Mouse (Mus musculus): ENCODE data around the gene Nat8f6. TPM values are rescaled to one million over a fixed set of nuclear protein-coding genes. Genes with fewer than 3 reads are reported as not detected.

Nat8f6 gene
- not detected for polyA plus RNA-seq (2014; fragmentation: Illumina TruSeq; extraction: RNeasy Lipid Tissue Mini Kit (QIAGEN cat#74804); ENCODE audit: low read depth, low replicate concordance)

DNA sequence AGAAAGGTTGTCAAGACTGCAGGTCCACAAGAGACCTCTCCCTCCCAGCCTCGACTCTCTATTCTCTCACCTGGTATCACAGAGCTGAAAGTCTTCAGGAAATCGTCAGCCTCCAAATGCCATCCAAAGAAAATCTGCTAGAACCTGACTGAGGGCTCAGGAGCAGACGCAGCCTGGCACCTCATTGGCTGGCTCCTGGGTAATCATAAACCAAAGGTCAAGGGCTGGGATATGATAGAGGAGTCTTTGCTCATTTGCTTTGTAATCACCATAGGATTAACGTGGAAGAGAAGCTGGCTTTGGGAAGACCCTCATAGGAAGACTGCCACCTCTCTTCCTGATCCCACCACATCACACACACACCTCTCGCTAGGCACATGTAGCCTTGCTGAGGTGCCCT, at the start of gene Nat8f6, which contains the start of gene Nat8f5:
TSS of gene Nat8f6 (minus strand) at position 118 of the 400 bp plus-strand sequence.
TSS of gene Nat8f5 (minus strand) at position 136 of the 400 bp plus-strand sequence.

DNA sequence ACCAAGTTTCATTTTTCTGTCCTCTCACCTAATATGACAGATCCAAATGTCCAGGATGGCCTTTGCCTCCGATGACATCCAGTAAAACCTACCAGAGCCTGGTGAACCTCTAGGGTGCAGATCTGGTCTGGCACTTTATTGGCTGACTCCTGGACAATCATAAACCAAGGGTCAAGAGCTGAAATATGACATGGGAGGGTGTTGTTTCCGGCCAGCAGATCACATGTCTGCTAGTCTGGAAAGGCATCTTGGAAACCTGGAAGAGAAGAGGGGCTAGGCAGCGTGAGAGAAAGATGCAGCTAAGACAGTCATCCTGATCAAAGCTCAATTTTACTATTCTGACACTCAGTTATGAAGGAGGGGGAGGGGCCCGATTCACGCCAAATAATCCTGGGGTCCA, 48.3 kb upstream of the Nat8f6 start, which contains the start of gene Nat8f2:
TSS of gene Nat8f2 (minus strand) at position 153 of the 400 bp plus-strand sequence.

DNA sequence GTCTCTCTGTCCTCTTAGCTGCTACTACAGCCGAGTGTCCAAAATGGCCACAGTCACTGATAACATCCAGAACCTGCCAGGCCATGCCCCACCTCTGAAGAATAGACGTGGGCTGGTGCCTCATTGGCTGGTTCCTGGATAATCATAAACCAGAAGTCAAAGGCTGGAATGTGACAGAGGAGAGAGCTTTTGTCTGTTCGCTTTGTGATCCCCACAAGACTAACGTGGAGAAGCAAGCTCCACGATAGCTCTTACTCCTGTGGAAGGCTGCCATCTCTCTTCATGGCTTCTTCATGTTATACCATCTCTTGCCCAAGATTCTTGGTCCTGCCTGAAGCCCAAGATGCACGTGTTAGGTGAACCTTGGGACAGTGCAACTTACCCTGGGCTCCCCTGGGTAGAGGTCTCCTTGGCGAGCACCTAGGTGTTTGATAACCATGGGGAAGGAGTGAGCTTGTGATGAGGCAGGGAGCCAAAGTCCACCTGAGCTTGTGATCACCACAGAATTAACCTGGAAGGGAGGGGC, 11.1 kb upstream of the Nat8f6 start, which contains the start of gene Nat8:
TSS of gene Nat8 (minus strand) at position 287 of the 526 bp plus-strand sequence.

DNA sequence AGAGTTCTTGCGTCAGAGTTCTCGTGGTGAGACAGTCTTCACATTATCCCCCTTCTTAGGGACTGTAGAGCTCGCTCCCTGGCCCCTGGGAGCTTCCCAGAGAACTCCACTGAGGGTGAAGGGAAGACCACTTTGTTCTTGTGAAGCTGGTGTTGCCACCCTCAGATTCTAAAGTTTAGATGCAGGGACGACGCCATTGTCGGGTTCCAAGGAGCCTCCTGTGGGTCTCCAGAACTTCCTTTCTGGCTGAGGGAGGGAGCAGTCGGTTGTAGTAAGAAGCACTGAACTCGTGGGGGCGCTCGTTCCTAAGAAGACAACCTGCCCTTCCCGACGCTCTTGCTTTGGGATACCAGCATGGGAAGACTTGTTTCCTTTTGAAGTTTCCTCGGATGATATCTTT, 55.2 kb downstream of the Nat8f6 start, which contains the start of gene Nat8f3:
TSS of gene Nat8f3 (minus strand) at position 223 of the 400 bp plus-strand sequence.

Other genes starting within 250 kb of the Nat8f6 start
- gene Alms1, start 233.4 kb downstream of the Nat8f6 start, polyA plus RNA-seq (2014; fragmentation: Illumina TruSeq; extraction: RNeasy Lipid Tissue Mini Kit (QIAGEN cat#74804); ENCODE audit: low read depth, low replicate concordance): 2.1 TPM
- not detected for gene Nat8f7, start 107.7 kb downstream of the Nat8f6 start, polyA plus RNA-seq (2014; fragmentation: Illumina TruSeq; extraction: RNeasy Lipid Tissue Mini Kit (QIAGEN cat#74804); ENCODE audit: low read depth, low replicate concordance)
- gene Nat8f3, start 55.2 kb downstream of the Nat8f6 start, polyA plus RNA-seq (2014; fragmentation: Illumina TruSeq; extraction: RNeasy Lipid Tissue Mini Kit (QIAGEN cat#74804); ENCODE audit: low read depth, low replicate concordance): 0.27 TPM
- gene Nat8f5, start within 50 bp of the Nat8f6 start, polyA plus RNA-seq (2014; fragmentation: Illumina TruSeq; extraction: RNeasy Lipid Tissue Mini Kit (QIAGEN cat#74804); ENCODE audit: low read depth, low replicate concordance): not detected
- gene Nat8, start 11.1 kb upstream of the Nat8f6 start, polyA plus RNA-seq (2014; fragmentation: Illumina TruSeq; extraction: RNeasy Lipid Tissue Mini Kit (QIAGEN cat#74804); ENCODE audit: low read depth, low replicate concordance): 0.57 TPM
- 0.24 TPM for gene Nat8f2, start 48.2 kb upstream of the Nat8f6 start, polyA plus RNA-seq (2014; fragmentation: Illumina TruSeq; extraction: RNeasy Lipid Tissue Mini Kit (QIAGEN cat#74804); ENCODE audit: low read depth, low replicate concordance)
- 5.7 TPM for gene Nat8f4, start 83.9 kb upstream of the Nat8f6 start, polyA plus RNA-seq (2014; fragmentation: Illumina TruSeq; extraction: RNeasy Lipid Tissue Mini Kit (QIAGEN cat#74804); ENCODE audit: low read depth, low replicate concordance)
- gene Tprkb, start 90.9 kb upstream of the Nat8f6 start, polyA plus RNA-seq (2014; fragmentation: Illumina TruSeq; extraction: RNeasy Lipid Tissue Mini Kit (QIAGEN cat#74804); ENCODE audit: low read depth, low replicate concordance): 21.5 TPM
- gene Nat8f1, start 94.7 kb upstream of the Nat8f6 start, polyA plus RNA-seq (2014; fragmentation: Illumina TruSeq; extraction: RNeasy Lipid Tissue Mini Kit (QIAGEN cat#74804); ENCODE audit: low read depth, low replicate concordance): 14.0 TPM
- 61.4 TPM for gene Dusp11, start 140.7 kb upstream of the Nat8f6 start, polyA plus RNA-seq (2014; fragmentation: Illumina TruSeq; extraction: RNeasy Lipid Tissue Mini Kit (QIAGEN cat#74804); ENCODE audit: low read depth, low replicate concordance)
- gene Figla, start 195.2 kb upstream of the Nat8f6 start, polyA plus RNA-seq (2014; fragmentation: Illumina TruSeq; extraction: RNeasy Lipid Tissue Mini Kit (QIAGEN cat#74804); ENCODE audit: low read depth, low replicate concordance): not detected
- 0.14 TPM for gene Add2, start 207.7 kb upstream of the Nat8f6 start, polyA plus RNA-seq (2014; fragmentation: Illumina TruSeq; extraction: RNeasy Lipid Tissue Mini Kit (QIAGEN cat#74804); ENCODE audit: low read depth, low replicate concordance)

Data from adipose tissue, adult 10 weeks (tissue).